Mouse (Mus musculus) retina, postnatal 7 days (tissue): ENCODE data around the gene Bsnd.

Experiments used
- DNase-seq: peaks from one replicate; pipeline ENCODE4 v3.0.0-alpha.2; 2012; ENCODE audit warnings: low read depth, low spot score

Gene Bsnd

DNA sequence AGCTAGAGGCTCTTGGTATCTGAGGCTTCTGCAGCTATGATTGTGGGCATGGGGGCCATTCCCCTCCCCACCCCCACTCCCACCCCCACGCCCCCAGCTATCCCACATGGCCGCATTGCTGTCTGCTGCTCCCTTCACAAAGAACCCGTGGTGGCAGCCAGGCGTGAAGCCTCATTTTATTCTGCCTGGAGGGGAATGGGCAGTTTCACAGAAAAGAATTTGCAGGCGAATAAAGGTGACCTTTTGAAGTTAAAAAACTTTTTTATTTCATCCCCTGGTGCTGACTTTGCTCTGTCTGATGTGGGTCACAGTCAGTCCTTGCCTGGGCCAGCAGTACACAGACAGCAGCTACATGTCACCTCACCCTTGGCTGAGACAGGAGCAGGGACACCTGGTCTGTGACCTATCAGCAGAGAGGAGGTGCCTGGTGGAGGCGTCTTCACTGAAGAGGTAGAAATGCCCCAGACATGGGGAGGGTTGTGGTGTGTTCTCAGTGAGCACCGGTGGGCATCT is 8.8 kb downstream of the Bsnd start:
- no peak for DNase-seq

GRCm38 (mm10) chr4:106480545-106480944 is 11.5 kb downstream of the Bsnd start:
- DNase-seq = no peak

GRCm38 (mm10) chr4:106474241-106474640 is 17.8 kb downstream of the Bsnd start:
- peak; percentile 75 for DNase-seq

- DNase-seq = peak; percentile 45
Observed at GRCm38 (mm10) chr4:106472335-106472734, 19.7 kb downstream of the Bsnd start.

- no peak for DNase-seq
Observed at GRCm38 (mm10) chr4:106470921-106471320, 21.2 kb downstream of the Bsnd start.

GRCm38 (mm10) chr4:106467420-106468110 is 24.5 kb downstream of the Bsnd start:
- no peak for DNase-seq

DNA sequence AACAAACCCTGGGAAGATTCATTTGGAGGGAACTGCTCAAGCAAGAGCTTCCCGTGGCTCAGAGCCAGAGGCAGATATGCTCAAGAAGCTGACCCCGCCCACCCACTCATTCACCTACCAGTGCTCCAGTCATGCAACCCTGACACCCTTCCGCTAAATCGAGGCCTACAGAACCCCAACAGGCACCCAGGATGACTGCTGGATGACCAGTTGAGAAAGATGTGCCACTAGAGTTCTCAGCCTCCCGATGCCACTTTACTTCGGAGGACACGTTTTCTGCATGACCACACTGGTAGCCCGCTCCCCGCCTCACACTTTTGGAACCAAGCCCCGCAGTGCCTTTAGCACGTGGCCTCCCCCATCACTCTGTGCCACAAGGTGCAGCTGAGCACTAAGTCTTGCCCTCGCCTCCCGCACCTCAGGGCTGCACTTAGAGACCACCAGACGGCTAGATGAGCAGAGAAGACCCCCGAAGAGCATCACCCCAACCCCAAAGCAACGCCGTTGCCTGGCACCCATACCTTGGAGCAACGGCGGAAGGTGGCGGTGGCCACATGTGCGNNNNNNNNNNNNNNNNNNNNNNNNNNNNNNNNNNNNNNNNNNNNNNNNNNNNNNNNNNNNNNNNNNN is 28.8 kb downstream of the Bsnd start:
- DNase-seq = no peak

- no peak for DNase-seq
Observed at GRCm38 (mm10) chr4:106462524-106462923, 29.6 kb downstream of the Bsnd start.

DNA sequence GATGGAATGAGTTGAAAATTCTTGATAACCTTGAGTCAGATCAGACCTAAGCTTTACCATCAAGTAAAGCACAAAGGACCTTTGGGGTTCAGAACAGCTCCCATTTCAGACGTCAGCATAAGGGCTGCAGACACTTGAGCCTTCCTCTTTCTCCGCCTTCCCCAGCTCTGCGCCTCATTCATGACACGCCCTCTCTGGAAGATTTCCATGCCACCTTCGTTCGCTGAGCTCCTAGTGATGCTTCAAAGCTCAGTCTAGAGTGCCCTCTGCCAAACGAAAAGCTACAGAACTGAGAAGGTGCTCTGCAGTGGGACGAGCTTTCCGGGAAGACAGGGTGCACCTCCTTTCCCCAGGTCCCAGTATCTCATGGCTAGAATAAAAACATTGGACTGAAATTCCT is 30.1 kb downstream of the Bsnd start:
- no peak for DNase-seq

GRCm38 (mm10) chr4:106454541-106454940 is 37.5 kb downstream of the Bsnd start:
- no peak for DNase-seq

DNA sequence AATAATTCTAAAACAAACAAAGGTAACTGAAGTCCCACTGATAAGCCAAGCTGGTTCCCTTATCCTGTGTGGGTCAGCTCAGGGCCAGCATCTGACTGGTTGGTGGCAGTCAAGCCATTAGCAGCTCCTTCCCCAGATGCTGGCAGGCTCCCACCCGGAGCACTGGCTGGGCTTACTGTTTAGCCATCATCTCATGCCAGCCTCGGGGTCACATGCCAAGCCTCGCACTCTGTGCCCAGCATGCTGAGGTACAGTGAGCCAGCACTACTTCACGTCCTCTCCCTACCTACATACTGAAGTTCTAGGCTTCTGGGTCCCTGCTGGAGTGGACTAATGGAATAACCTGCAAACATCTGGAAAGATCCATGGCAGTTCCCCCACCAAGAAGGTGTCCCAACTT is 38.6 kb downstream of the Bsnd start:
- no peak for DNase-seq

DNA sequence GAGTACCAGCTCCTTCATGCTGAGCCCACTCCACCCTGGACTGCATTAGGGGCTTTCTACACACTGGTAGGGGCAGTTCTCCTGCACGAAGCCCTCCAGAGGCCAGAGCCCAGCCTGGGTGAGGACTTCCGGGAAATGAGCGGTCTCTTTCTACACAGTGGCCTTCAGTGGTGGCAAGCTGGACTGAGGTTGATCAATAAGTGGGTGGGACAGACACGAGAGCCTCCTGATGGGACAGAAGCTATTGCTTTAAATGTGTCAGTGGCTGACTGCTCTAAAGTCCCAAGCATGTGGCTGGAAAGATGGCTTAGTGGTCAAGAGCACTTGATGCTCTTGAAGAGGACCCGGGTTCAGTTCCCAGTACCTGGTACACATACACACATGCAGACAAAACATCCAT is 39.0 kb downstream of the Bsnd start:
- DNase-seq = no peak

- no peak for DNase-seq
Observed at GRCm38 (mm10) chr4:106452401-106452800, 39.7 kb downstream of the Bsnd start.

- no peak for DNase-seq
Observed at GRCm38 (mm10) chr4:106449306-106449705, 42.8 kb downstream of the Bsnd start.

DNA sequence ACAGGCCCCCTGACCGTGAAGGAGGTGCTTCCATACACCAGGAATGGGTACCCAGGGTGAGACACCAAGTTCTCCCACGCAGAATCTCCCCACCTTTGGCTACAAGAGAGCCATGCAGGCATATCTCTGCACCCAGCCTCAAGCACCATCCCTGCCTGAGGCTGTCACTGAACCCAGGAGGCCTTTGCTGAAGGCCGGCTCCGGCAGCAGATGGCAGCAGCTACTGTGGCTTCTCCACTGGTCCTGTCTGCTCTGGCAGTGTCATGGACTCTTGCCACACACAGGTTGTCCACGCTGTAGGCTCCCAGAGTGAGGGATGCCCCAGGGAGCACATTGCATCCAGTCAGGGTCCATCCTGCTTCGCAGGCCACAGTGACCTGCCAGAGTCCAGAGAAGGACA is 48.9 kb downstream of the Bsnd start:
- DNase-seq = no peak

GRCm38 (mm10) chr4:106438763-106439162 is 53.3 kb downstream of the Bsnd start:
- DNase-seq = no peak

DNA sequence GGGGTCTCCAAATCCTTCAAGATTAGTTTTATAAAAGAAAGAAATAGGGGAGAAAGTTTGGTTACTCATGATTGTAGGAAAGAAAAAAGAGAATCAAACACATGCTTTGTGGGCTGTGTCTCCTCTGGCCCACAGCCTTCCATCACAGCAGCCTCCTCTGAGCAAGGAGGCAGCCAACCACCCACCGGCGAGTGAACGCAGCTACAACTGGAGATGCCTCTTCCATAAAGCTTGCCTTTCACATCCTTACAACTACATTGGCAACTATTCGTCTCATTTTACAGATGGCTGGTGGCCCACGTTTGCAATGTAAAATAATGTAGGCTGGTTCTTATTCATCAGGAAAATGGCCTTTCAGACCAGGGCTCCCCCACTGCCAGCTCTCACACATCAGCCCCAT is 54.9 kb downstream of the Bsnd start:
- no peak for DNase-seq

GRCm38 (mm10) chr4:106436475-106436874 is 55.6 kb downstream of the Bsnd start:
- peak; percentile 11 for DNase-seq

- DNase-seq = no peak
Observed at GRCm38 (mm10) chr4:106435426-106435825, 56.7 kb downstream of the Bsnd start.
